Mouse (Mus musculus) cortical plate, adult 2 months (tissue): Measurements from ENCODE around the gene Pacsin2. TPM values are rescaled to one million over a fixed set of nuclear protein-coding genes. Genes with fewer than 3 reads are reported as not detected.
"Not testable (repeated sequence)": the region's sequence is repeated elsewhere in the genome, so short reads cannot be mapped to it uniquely, and the experiment has no call there.

Source experiments
- H3K27ac ChIP-seq: fragments of 200-500 bp; 2 replicates; pipeline ENCODE4 v1.5.1; 2012; ENCODE audit warnings: low read length, control low read depth, inconsistent platforms; ENCODE audit not compliant: insufficient read depth
- H3K4me1 ChIP-seq: fragments of 200-500 bp; 2 replicates; pipeline ENCODE4 v1.6.1; 2011; ENCODE audit warnings: low read length; ENCODE audit not compliant: control insufficient read depth, insufficient read depth
- H3K4me3 ChIP-seq: fragments of 200-500 bp; 2 replicates; pipeline ENCODE4 v1.5.1; 2011; ENCODE audit warnings: mild to moderate bottlenecking, low read length, control low read depth; ENCODE audit not compliant: insufficient read depth
- CTCF ChIP-seq: fragments of 200-500 bp; IDR thresholded peaks from 2 replicates; pipeline ENCODE4 v1.5.1; 2011; ENCODE audit warnings: mild to moderate bottlenecking, control low read depth, low read length; ENCODE audit not compliant: insufficient read depth; ENCODE audit errors: extremely low read depth
- POLR2A ChIP-seq: fragments of 200-500 bp; IDR thresholded peaks from 2 replicates; pipeline ENCODE4 v1.6.1; 2011; ENCODE audit warnings: mild to moderate bottlenecking, low read length, control low read depth; ENCODE audit not compliant: insufficient read depth; ENCODE audit errors: extremely low read depth
- polyA plus RNA-seq: library from polyadenylated mRNA; depleted of rRNA; stranded (reverse); fragments of >200 nt; gene quantifications from 2 replicates; pipeline ENCODE4 v1.2.3, GENCODE M21; 2012

Gene Pacsin2
- polyA plus RNA-seq, 1 experiment = 84.4 TPM

- no peak overlapping the region for H3K27ac ChIP-seq
- no peaks in the 10 kb centered on the region for H3K4me1 ChIP-seq
- TF ChIP-seq CTCF (no peak), POLR2A (no peak)
- no peak overlapping the region for H3K4me3 ChIP-seq
These were observed 4.9 kb upstream of the Pacsin2 start for GRCm38 (mm10) chr15:83469279-83469821.

- TF ChIP-seq POLR2A = no peak
- no peak for TF ChIP-seq CTCF
These were observed 3.0 kb upstream of the Pacsin2 start for GRCm38 (mm10) chr15:83467232-83467966.

GRCm38 (mm10) chr15:83466331-83466730 is 1.9 kb upstream of the Pacsin2 start:
- H3K27ac ChIP-seq = no peak overlapping the region
- H3K4me1 ChIP-seq = peaks cover 3% of the 10 kb centered on the region; the same call in 1 of the 2 replicates
- no peak for TF ChIP-seq POLR2A
- TF ChIP-seq CTCF = no peak
- no peak overlapping the region for H3K4me3 ChIP-seq

More at GRCm38 (mm10) chr15:83467232-83467966, 3.0 kb upstream of the Pacsin2 start:
- no peak overlapping the region for H3K27ac ChIP-seq
- peaks cover 3% of the 10 kb centered on the region; the same call in 1 of the 2 replicates for H3K4me1 ChIP-seq
- H3K4me3 ChIP-seq = no peak overlapping the region

- TF ChIP-seq CTCF (no peak), POLR2A (no peak)
- Histone ChIP-seq H3K27ac (no peak overlapping the region), H3K4me1 (peaks cover 3% of the 10 kb centered on the region; the same call in 1 of the 2 replicates), H3K4me3 (peak overlapping the region; percentile 61; the same call in 1 of the 2 replicates)
These were observed 672 bp upstream of the Pacsin2 start for GRCm38 (mm10) chr15:83464905-83465650.

DNA sequence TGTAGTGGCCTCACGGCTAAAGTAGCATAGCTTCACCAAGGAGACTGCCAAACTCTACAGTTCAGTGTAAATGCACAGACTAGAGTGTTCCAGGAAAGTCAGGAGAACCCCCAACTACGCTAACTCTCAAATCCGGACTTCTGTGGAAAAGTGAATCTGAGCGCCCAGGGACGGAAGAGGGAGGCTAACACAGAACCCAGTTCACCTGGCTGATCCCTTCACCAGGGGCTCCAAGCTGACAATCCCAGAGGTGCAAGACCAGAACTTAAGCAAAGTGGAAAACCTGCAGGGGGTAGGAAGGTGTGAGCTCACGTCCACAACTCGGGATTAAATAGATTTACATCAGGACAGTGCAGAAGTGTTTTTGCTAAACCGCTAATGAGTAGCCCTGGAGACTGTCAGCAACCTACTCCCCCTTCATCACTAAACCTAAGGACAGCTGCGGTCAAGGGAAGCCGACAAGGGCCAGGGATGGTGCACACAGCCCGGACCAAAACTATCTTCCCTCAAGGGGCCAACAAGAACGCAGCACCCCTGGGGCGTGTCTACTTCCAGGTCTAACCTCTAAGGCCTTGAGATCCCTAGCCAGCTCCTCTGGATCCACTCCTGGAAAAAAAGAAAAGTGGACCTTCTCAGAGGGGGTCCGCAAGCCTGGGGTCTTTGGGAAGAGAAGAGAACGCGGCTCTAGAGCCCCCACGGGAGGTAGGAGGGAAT is 880 bp downstream of the Pacsin2 start:
- peaks cover 3% of the 10 kb centered on the region; the same call in 1 of the 2 replicates for H3K4me1 ChIP-seq
- H3K27ac ChIP-seq = no peak overlapping the region
- H3K4me3 ChIP-seq = peak overlapping the region; percentile 61
- TF ChIP-seq CTCF (no peak), POLR2A (no peak)

DNA sequence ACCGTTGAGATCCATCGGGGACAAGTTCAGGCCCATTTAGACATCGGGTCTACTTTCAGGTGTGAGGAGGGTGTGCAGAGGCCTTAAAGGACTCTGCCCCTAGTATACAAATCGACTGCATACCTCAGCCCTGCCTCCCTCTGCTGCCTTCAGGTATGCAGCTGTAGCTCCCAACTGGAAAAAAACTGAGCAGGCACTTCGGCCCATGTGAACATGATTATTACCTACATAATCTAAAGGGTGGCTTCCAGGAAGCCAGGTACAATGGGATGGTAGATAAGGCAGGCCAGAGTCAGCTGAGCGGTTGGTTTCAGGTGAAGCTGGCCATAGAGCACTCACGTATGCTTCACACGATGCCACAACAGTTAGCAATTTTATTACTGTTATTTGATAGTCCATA is 2.1 kb downstream of the Pacsin2 start:
- H3K4me3 ChIP-seq, H3K27ac ChIP-seq, H3K4me1 ChIP-seq: not testable (repeated sequence)

- peaks cover 3% of the 10 kb centered on the region; the same call in 1 of the 2 replicates for H3K4me1 ChIP-seq
- no peak overlapping the region for H3K27ac ChIP-seq
- H3K4me3 ChIP-seq = no peak overlapping the region
- TF ChIP-seq CTCF = no peak
- no peak for TF ChIP-seq POLR2A
These were observed 3.5 kb downstream of the Pacsin2 start for GRCm38 (mm10) chr15:83460891-83461290.

DNA sequence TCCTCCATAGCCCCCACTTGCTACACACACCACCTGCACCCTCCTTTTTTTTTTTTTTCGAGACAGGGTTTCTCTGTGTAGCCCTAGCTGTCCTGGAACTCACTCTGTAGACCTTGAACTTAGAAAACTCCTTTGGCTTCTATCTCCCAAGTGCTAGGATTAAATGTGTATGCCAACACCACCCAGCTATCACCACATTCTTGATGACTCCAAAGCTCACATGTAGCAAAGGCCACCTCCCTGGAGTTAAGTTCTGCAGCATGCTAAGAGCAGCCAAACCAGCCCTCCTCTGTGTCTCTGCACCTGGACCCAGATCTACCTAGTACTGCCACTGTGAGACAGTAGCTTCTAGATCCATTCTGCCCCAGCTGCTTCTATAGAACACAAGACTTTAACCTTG is 6.9 kb downstream of the Pacsin2 start:
- Histone ChIP-seq H3K4me1 (peaks cover 2% of the 10 kb centered on the region; the same call in 1 of the 2 replicates), H3K4me3 (no peak overlapping the region), H3K27ac (no peak overlapping the region)
- TF ChIP-seq POLR2A (no peak), CTCF (no peak)

DNA sequence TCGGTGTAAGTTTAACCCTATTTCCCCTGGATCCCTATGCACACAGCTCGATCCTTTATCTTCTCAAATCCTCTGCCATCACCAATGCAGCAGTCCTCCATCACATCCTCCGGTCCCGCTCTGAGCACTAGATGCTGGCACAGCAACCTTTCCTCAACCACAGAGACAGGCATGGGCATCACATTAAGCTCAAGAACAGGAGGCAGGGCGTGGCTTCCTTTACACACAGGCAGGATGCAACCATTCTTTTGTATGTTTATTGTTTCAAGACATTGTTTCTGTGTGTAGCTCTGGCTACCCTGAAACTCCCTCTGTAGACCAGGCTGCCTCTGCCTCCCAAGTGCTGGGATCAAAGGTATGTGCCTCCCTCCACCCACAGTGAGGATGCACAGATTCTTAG is 8.8 kb downstream of the Pacsin2 start:
- H3K27ac ChIP-seq = no peak overlapping the region
- TF ChIP-seq CTCF (no peak), POLR2A (no peak)
- H3K4me3 ChIP-seq = no peak overlapping the region
- peaks cover 12% of the 10 kb centered on the region for H3K4me1 ChIP-seq
